Mouse (Mus musculus): ENCODE measurements around the gene Hoxb6.

- TF ChIP-seq CTCF (IDR thresholded peaks at IDR 0.05 in 2 of 3, conservative IDR thresholded peaks at IDR 0.05 in 1 of 3; ENCODE audit: control insufficient read depth in 1 of 3, insufficient read depth in 1 of 3, low read depth in 2 of 3, low read length in 3 of 3, poor library complexity in 1 of 3, severe bottlenecking in 1 of 3) = no peak
- no peak for TF ChIP-seq BHLHE40 (IDR thresholded peaks at IDR 0.05; ENCODE audit: borderline replicate concordance, low read depth, low read length)
Measured at GRCm38 (mm10) chr11:96264390-96265020, 27.8 kb upstream of the Hoxb6 start.
